Mouse (Mus musculus): ENCODE data around the gene Tex12. TPM values are rescaled to one million over a fixed set of nuclear protein-coding genes. Genes with fewer than 3 reads are reported as not detected.

Tex12 gene
- total RNA-seq (2012; rRNA removed) (not detected in 2 replicates), polyA plus RNA-seq (2012; ENCODE audit: insufficient read depth in 1 of 2, insufficient read length in 2 of 2, low read depth in 1 of 2, low replicate concordance in 2 of 2, missing spikeins in 1 of 2) (not detected)

GRCm38 (mm10) chr9:50561145-50561917 lies at the start of gene Tex12:
TSS of gene Tex12 (minus strand) at chr9:50561325.
- DNase-seq (ENCODE audit: low read depth, low spot score), result no peak
- Histone ChIP-seq H3K4me3 (ENCODE audit: control insufficient read depth in 1 of 2, insufficient read depth in 1 of 2, low read depth in 2 of 2, low read length in 2 of 2) (no peak within 1 kb of the TSS), H3K36me3 (ENCODE audit: control insufficient read depth in 1 of 2, insufficient read depth in 2 of 2, low read length in 2 of 2) (no peaks in the 10 kb centered on the region), H3K79me2 (ENCODE audit: control insufficient read depth, insufficient read depth, low read length, poor library complexity) (no peaks in the 10 kb centered on the region), H3K9ac (ENCODE audit: control insufficient read depth, low read depth, low read length, poor library complexity, severe bottlenecking) (no peak within 1 kb of the TSS), H3K9me3 (replicated peaks; ENCODE audit: insufficient read depth, low read length) (no peaks in the 10 kb centered on the region), H3K27me3 (ENCODE audit: control insufficient read depth in 1 of 2, insufficient read depth in 2 of 2, low read length in 2 of 2) (peaks cover 2 to 20% of the 10 kb centered on the region in 2 experiments; a peak in 3 of 4 replicates), H3K27ac (ENCODE audit: control insufficient read depth, low read depth, low read length) (no peak within 1 kb of the TSS), H3K4me1 (ENCODE audit: control insufficient read depth in 1 of 2, insufficient read depth in 2 of 2, low read length in 2 of 2) (no peaks in the 10 kb centered on the region)
- no peak for TF ChIP-seq MYC (IDR thresholded peaks at IDR 0.05; ENCODE audit: low read depth, low read length)
- no peak for TF ChIP-seq NRF1 (IDR thresholded peaks at IDR 0.05; ENCODE audit: insufficient read depth, low read depth, low read length, poor library complexity, severe bottlenecking)
- TF ChIP-seq CTCF (IDR thresholded peaks at IDR 0.05 in 2 of 3, conservative IDR thresholded peaks at IDR 0.05 in 1 of 3; ENCODE audit: control insufficient read depth in 1 of 3, insufficient read depth in 1 of 3, low read depth in 2 of 3, low read length in 3 of 3, poor library complexity in 1 of 3, severe bottlenecking in 1 of 3), result no peak
- no peak for TF ChIP-seq MYB (IDR thresholded peaks at IDR 0.05; ENCODE audit: low read depth, low read length)
- TF ChIP-seq ELF1 (IDR thresholded peaks at IDR 0.05; ENCODE audit: low read depth, low read length), result no peak
- no peak for TF ChIP-seq SMC3 (IDR thresholded peaks at IDR 0.05; ENCODE audit: low read depth, low read length)
- TF ChIP-seq TBP (IDR thresholded peaks at IDR 0.05; ENCODE audit: low read depth, low read length), result no peak
- TF ChIP-seq POLR2AphosphoS2 (IDR thresholded peaks at IDR 0.05; ENCODE audit: low read length), result no peak

- Histone ChIP-seq H3K4me3 (ENCODE audit: control insufficient read depth in 1 of 2, insufficient read depth in 1 of 2, low read depth in 2 of 2, low read length in 2 of 2) (peak overlapping the region; percentile 80 to 88), H3K4me1 (ENCODE audit: control insufficient read depth in 1 of 2, insufficient read depth in 2 of 2, low read length in 2 of 2) (peaks cover 1 to 23% of the 10 kb centered on the region in 2 experiments; a peak in 2 of 4 replicates), H3K27me3 (ENCODE audit: control insufficient read depth in 1 of 2, insufficient read depth in 2 of 2, low read length in 2 of 2) (no peaks in the 10 kb centered on the region), H3K9ac (ENCODE audit: control insufficient read depth, low read depth, low read length, poor library complexity, severe bottlenecking) (peak overlapping the region; percentile 89), H3K36me3 (ENCODE audit: control insufficient read depth in 1 of 2, insufficient read depth in 2 of 2, low read length in 2 of 2) (peaks cover 24 to 28% of the 10 kb centered on the region in 2 experiments), H3K27ac (ENCODE audit: control insufficient read depth, low read depth, low read length) (peak overlapping the region; percentile 76), H3K9me3 (replicated peaks; ENCODE audit: insufficient read depth, low read length) (no peaks in the 10 kb centered on the region), H3K79me2 (ENCODE audit: control insufficient read depth, insufficient read depth, low read length, poor library complexity) (peaks cover 49% of the 10 kb centered on the region)
- no peak for TF ChIP-seq ZNF384 (IDR thresholded peaks at IDR 0.05; ENCODE audit: low read depth, low read length)
- TF ChIP-seq GATA1 (IDR thresholded peaks at IDR 0.05; ENCODE audit: low read depth, low read length), result peak; percentile 63
- TF ChIP-seq MAX (IDR thresholded peaks at IDR 0.05; ENCODE audit: low read length), result no peak
- no peak for TF ChIP-seq NRF1 (IDR thresholded peaks at IDR 0.05; ENCODE audit: insufficient read depth, low read depth, low read length, poor library complexity, severe bottlenecking)
- TF ChIP-seq CHD1 (IDR thresholded peaks at IDR 0.05; ENCODE audit: low read depth, low read length), result 0 out of 2 replicates have a peak, but pooled peaks have one; percentile 48
- TF ChIP-seq CTCF (IDR thresholded peaks at IDR 0.05 in 2 of 3, conservative IDR thresholded peaks at IDR 0.05 in 1 of 3; ENCODE audit: control insufficient read depth in 1 of 3, insufficient read depth in 1 of 3, low read depth in 2 of 3, low read length in 3 of 3, poor library complexity in 1 of 3, severe bottlenecking in 1 of 3), result no peak
- no peak for TF ChIP-seq MAZ (IDR thresholded peaks at IDR 0.05; ENCODE audit: low read depth, low read length)
- no peak for TF ChIP-seq UBTF (IDR thresholded peaks at IDR 0.05; ENCODE audit: borderline replicate concordance, insufficient read depth, low read depth, low read length)
- no peak for TF ChIP-seq KAT2A (conservative IDR thresholded peaks at IDR 0.05; ENCODE audit: low read depth, low read length)
- TF ChIP-seq TAL1 (IDR thresholded peaks at IDR 0.05; ENCODE audit: low read length), result no peak
- no peak for TF ChIP-seq GABPA (IDR thresholded peaks at IDR 0.05; ENCODE audit: low read depth, low read length)
- DNase-seq (ENCODE audit: low read depth, low spot score), result no peak
Measured at GRCm38 (mm10) chr9:50604338-50604737, 43.2 kb upstream of the Tex12 start.
